Mouse (Mus musculus) midbrain, embryonic 13.5 days (tissue): ENCODE data around the gene Hk1. TPM values are rescaled to one million over a fixed set of nuclear protein-coding genes. Genes with fewer than 3 reads are reported as not detected.

ENCODE experiments used
- ATAC-seq: fragments of 200-750 bp; cut with Nextera tagmentation; 2 replicates; pipeline ENCODE4 v1.8.0; 2017; ENCODE audit warnings: mild to moderate bottlenecking, moderate TSS enrichment, moderate library complexity
- H3K27ac ChIP-seq: fragments of 300-500 bp; sonication (generic); 2 replicates; pipeline ENCODE4 v1.5.1; 2015; ENCODE audit warnings: inconsistent platforms, mild to moderate bottlenecking, moderate library complexity
- H3K27me3 ChIP-seq: fragments of 300-500 bp; sonication (generic); 2 replicates; pipeline ENCODE4 v1.6.1; 2015; ENCODE audit warnings: mild to moderate bottlenecking, inconsistent platforms
- H3K36me3 ChIP-seq: fragments of 300-500 bp; sonication (generic); 2 replicates; pipeline ENCODE4 v1.6.1; 2015; ENCODE audit warnings: mild to moderate bottlenecking, inconsistent platforms
- H3K4me1 ChIP-seq: fragments of 300-500 bp; sonication (generic); replicated peaks from 2 replicates; pipeline ENCODE4 v1.6.1; 2015; ENCODE audit warnings: inconsistent platforms
- H3K4me2 ChIP-seq: fragments of 300-500 bp; sonication (generic); replicated peaks from 2 replicates; pipeline ENCODE4 v1.6.1; 2015; ENCODE audit warnings: moderate library complexity, mild to moderate bottlenecking, inconsistent platforms
- H3K4me3 ChIP-seq: fragments of 300-500 bp; sonication (generic); replicated peaks from 2 replicates; pipeline ENCODE4 v1.5.1; 2015; ENCODE audit warnings: mild to moderate bottlenecking, inconsistent platforms
- H3K9ac ChIP-seq: fragments of 300-500 bp; sonication (generic); replicated peaks from 2 replicates; pipeline ENCODE4 v1.6.1; 2015; ENCODE audit warnings: mild to moderate bottlenecking, inconsistent platforms
- H3K9me3 ChIP-seq: fragments of 300-500 bp; sonication (generic); 2 replicates; pipeline ENCODE4 v1.6.1; 2016; ENCODE audit warnings: mild to moderate bottlenecking, inconsistent platforms
- WGBS: fragments of 180-500 bp; shearing (Covaris S2); methylation state at CpG from one replicate; pipeline ENCODE4 v1.1.7; 2015; 5-methylcytosine and 5-hydroxymethylcytosine counted together
- polyA plus RNA-seq: library from polyadenylated mRNA; unstranded; fragments of >200 nt; fragmentation: Nextera tagmentation; extraction: Ambion mirVana; gene quantifications from 2 replicates; pipeline ENCODE4 v1.2.1, GENCODE M21; 2015

The Hk1 gene
- polyA plus RNA-seq, 1 experiment from 2014 or later: 72.9 TPM

- peak; percentile 78 for ATAC-seq
- WGBS: 3% methylated on average over 45 of the region's 45 CpGs
These were observed 40.3 kb downstream of the Hk1 start for GRCm38 (mm10) chr10:62339211-62340094.

DNA sequence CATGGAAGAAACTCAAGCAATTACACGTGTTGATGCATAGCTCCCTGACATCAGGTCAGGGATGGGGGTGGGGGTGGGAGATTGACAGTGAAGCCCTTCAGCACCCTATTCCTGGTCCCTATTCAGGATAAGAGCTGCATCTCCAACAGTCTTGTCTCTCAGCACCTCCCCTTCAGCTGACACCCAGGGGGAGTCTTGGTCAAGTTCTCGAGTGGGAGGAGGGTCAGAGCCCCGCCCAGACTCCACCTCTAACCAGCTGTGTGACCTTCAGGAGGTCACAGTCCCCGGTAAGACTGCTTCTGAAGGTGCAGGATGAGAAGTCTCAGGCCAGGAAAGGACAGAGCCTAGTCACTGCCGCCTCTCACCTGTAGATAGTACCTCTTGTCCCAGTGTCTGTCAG lies 41.1 kb downstream of the Hk1 start:
- no peak overlapping the region for H3K27ac ChIP-seq
- ATAC-seq: no peak
- H3K27me3 ChIP-seq: peaks cover 6% of the 10 kb centered on the region; the same call in 1 of the 2 replicates

More at GRCm38 (mm10) chr10:62339211-62340094, 40.3 kb downstream of the Hk1 start:
- H3K4me3 ChIP-seq: peak overlapping the region; percentile 74
- H3K36me3 ChIP-seq: no peaks in the 10 kb centered on the region
- peaks cover 50% of the 10 kb centered on the region for H3K4me1 ChIP-seq
- peaks cover 6% of the 10 kb centered on the region; the same call in 1 of the 2 replicates for H3K27me3 ChIP-seq
- peak overlapping the region; percentile 79 for H3K9ac ChIP-seq
- H3K27ac ChIP-seq: peak overlapping the region; percentile 82
- peak overlapping the region; percentile 71 for H3K4me2 ChIP-seq
- no peaks in the 10 kb centered on the region for H3K9me3 ChIP-seq

DNA sequence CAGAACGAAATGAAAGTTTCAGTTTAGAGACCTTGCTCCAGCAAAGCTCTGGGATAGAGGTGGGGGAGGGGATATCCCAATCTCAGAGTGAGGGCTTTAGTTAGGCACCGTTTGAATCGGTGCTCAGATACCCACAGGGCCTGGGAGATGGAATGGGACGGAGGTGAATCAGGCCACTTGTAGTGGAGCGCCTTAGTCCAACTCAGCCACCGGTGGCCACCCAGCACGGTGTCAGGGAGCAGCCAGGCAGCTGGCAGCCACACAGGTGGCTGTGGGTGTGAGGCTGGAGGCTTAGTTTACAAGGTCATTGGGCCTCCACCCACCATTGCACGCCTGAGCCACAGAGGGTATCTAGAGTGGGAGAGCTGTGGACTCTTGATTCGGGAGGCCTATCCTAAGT lies 41.5 kb downstream of the Hk1 start:
- Histone ChIP-seq H3K27ac (no peak overlapping the region), H3K9ac (peak overlapping the region; percentile 79; the same call in 1 of the 2 replicates), H3K4me1 (peaks cover 50% of the 10 kb centered on the region), H3K9me3 (no peaks in the 10 kb centered on the region), H3K36me3 (no peaks in the 10 kb centered on the region), H3K4me3 (peak overlapping the region; percentile 74), H3K27me3 (peaks cover 6% of the 10 kb centered on the region; the same call in 1 of the 2 replicates), H3K4me2 (peak overlapping the region; percentile 71)
- 30% methylated on average over 9 of the region's 9 CpGs for WGBS
- ATAC-seq: no peak

More for the DNA sequence above, 41.1 kb downstream of the Hk1 start:
- Histone ChIP-seq H3K4me3 (peak overlapping the region; percentile 74), H3K4me1 (peaks cover 50% of the 10 kb centered on the region), H3K36me3 (no peaks in the 10 kb centered on the region), H3K9me3 (no peaks in the 10 kb centered on the region), H3K4me2 (peak overlapping the region; percentile 71), H3K9ac (peak overlapping the region; percentile 79)
- WGBS: 28% methylated on average over 5 of the region's 5 CpGs

DNA sequence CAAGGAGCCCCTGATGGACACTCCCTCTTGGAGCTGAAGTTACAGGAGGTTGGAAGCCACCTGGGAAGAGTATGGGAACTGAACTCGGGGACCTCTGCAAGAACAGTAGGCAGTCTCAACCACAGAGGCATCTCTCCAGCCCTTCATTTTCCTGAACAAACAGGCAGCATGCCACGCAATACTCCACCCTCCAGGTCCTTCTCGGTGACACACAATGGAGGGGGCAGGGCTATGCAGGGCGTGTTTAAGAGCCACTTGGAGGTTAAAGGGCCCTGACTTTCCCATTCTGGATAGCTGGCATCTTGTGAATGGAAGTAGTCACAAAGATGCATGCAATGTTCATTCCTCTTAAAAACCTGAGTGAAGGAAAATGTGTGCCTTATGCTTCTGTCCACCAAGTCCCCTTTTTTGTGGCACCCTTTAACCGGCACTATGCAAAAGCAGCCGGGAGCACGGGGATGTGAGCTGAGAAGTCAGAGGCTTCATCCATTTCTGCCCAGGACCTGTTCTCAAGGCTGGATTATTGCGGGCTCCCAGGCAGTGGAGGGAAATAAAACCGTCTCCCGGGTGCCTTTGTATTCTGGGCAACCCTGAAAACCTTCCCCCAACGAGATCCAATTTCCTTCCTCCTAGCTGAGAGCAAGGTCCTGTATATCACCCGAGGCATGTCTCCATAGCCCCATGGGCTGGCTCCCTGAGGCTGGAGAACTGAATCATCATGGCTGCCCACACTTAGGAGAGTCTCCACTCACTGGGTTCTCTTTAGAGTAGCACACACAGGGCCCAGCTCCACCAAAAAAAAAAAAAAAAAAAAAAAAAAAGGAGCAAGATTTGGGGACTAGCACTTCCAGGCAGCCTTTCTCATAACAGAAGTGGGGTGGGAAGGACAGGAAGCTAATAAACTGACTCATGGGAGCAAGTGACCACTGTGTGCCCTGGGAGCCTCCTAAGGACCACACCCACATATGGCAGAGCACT lies 42.8 kb downstream of the Hk1 start:
- WGBS: 26% methylated on average over 12 of the region's 12 CpGs
- no peaks in the 10 kb centered on the region for H3K9me3 ChIP-seq
- no peak overlapping the region for H3K27ac ChIP-seq
- no peak overlapping the region for H3K4me2 ChIP-seq
- H3K36me3 ChIP-seq: no peaks in the 10 kb centered on the region
- H3K9ac ChIP-seq: no peak overlapping the region; the same call in 1 of the 2 replicates
- ATAC-seq: no peak
- H3K4me1 ChIP-seq: peaks cover 55% of the 10 kb centered on the region
- H3K27me3 ChIP-seq: peaks cover 6% of the 10 kb centered on the region; the same call in 1 of the 2 replicates
- no peak overlapping the region for H3K4me3 ChIP-seq

DNA sequence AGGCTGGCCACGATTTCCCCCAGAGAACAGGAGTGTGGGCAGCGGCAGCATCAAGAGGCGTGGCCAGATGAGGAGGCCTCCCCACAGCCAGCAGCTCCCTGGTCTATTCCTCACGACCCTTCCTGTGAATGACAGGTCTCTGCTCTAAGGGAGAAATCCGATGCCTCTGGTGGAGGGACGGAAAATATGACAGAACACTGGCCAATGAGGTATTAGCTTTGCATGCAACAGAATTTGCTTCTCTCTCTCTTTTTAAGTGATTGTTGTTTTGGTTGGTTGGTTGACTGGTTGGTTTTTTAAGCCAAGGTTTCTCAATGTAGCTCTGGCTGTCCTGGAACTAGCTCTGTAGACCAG lies 44.3 kb downstream of the Hk1 start:
- Histone ChIP-seq H3K9ac (0 out of 2 replicates have a peak overlapping the region, but pooled peaks have one; percentile 19), H3K4me3 (no peak overlapping the region), H3K27me3 (peaks cover 6% of the 10 kb centered on the region; the same call in 1 of the 2 replicates), H3K36me3 (no peaks in the 10 kb centered on the region), H3K9me3 (no peaks in the 10 kb centered on the region), H3K4me2 (no peak overlapping the region), H3K27ac (no peak overlapping the region), H3K4me1 (peaks cover 45% of the 10 kb centered on the region)
- WGBS: 11% methylated on average over 6 of the region's 6 CpGs
- ATAC-seq: no peak

- peaks cover 45% of the 10 kb centered on the region for H3K4me1 ChIP-seq
- no peaks in the 10 kb centered on the region for H3K36me3 ChIP-seq
- peaks cover 6% of the 10 kb centered on the region; the same call in 1 of the 2 replicates for H3K27me3 ChIP-seq
- no peak overlapping the region for H3K27ac ChIP-seq
- no peaks in the 10 kb centered on the region for H3K9me3 ChIP-seq
- WGBS: 38% methylated on average over 20 of the region's 20 CpGs
- no peak for ATAC-seq
- H3K9ac ChIP-seq: peak overlapping the region; percentile 5; the same call in 1 of the 2 replicates
- no peak overlapping the region for H3K4me2 ChIP-seq
- H3K4me3 ChIP-seq: no peak overlapping the region
These were observed 44.9 kb downstream of the Hk1 start for GRCm38 (mm10) chr10:62334686-62335422.

- peaks cover 6% of the 10 kb centered on the region; the same call in 1 of the 2 replicates for H3K27me3 ChIP-seq
- H3K4me3 ChIP-seq: no peak overlapping the region
- ATAC-seq: no peak
- no peak overlapping the region for H3K9ac ChIP-seq
- no peak overlapping the region for H3K4me2 ChIP-seq
- no peaks in the 10 kb centered on the region for H3K9me3 ChIP-seq
- H3K27ac ChIP-seq: no peak overlapping the region
- WGBS: 71% methylated on average over 14 of the region's 14 CpGs
- H3K4me1 ChIP-seq: peaks cover 31% of the 10 kb centered on the region
- no peaks in the 10 kb centered on the region for H3K36me3 ChIP-seq
These were observed 46.4 kb downstream of the Hk1 start for GRCm38 (mm10) chr10:62333269-62333668.

GRCm38 (mm10) chr10:62332514-62332913 lies 47.2 kb downstream of the Hk1 start:
- 65% methylated on average over 7 of the region's 7 CpGs for WGBS
- H3K27ac ChIP-seq: no peak overlapping the region

GRCm38 (mm10) chr10:62331771-62332170 lies 47.9 kb downstream of the Hk1 start:
- H3K9ac ChIP-seq: no peak overlapping the region
- H3K36me3 ChIP-seq: no peaks in the 10 kb centered on the region
- no peaks in the 10 kb centered on the region for H3K9me3 ChIP-seq
- WGBS: 81% methylated on average over 12 of the region's 12 CpGs
- no peak overlapping the region for H3K4me3 ChIP-seq
- no peak for ATAC-seq
- no peak overlapping the region for H3K4me2 ChIP-seq
- no peak overlapping the region for H3K27ac ChIP-seq
- H3K27me3 ChIP-seq: peaks cover 6% of the 10 kb centered on the region; the same call in 1 of the 2 replicates
- H3K4me1 ChIP-seq: peaks cover 32% of the 10 kb centered on the region

More at GRCm38 (mm10) chr10:62332514-62332913, 47.2 kb downstream of the Hk1 start:
- Histone ChIP-seq H3K4me1 (peaks cover 32% of the 10 kb centered on the region), H3K36me3 (no peaks in the 10 kb centered on the region), H3K4me2 (no peak overlapping the region), H3K9ac (no peak overlapping the region; the same call in 1 of the 2 replicates), H3K27me3 (peaks cover 6% of the 10 kb centered on the region; the same call in 1 of the 2 replicates), H3K4me3 (no peak overlapping the region), H3K9me3 (no peaks in the 10 kb centered on the region)
- ATAC-seq: no peak

DNA sequence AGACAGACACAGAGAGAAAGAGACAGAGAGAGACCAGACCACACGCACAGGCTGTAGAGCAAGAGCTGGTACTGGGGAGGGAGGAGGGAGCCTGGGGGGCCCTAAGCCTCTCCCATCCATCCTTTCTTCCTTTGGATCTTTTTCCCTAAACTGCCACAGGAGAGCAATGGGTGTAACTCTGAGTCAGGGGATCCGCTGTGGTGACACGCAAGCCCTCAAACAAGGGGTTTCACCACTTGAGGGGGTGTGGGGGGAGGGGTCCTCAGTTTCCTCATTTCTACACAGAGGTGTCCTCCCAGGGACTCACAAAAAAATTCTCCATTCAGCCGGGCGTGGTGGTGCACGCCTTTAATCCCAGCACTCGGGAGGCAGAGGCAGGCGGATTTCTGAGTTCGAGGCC lies 48.4 kb downstream of the Hk1 start:
- peaks cover 28% of the 10 kb centered on the region for H3K4me1 ChIP-seq
- no peak overlapping the region for H3K27ac ChIP-seq
- H3K4me2 ChIP-seq: no peak overlapping the region
- H3K36me3 ChIP-seq: no peaks in the 10 kb centered on the region
- WGBS: 94% methylated on average over 9 of the region's 9 CpGs
- ATAC-seq: no peak
- H3K27me3 ChIP-seq: peaks cover 6% of the 10 kb centered on the region; the same call in 1 of the 2 replicates
- no peaks in the 10 kb centered on the region for H3K9me3 ChIP-seq
- no peak overlapping the region for H3K4me3 ChIP-seq
- no peak overlapping the region for H3K9ac ChIP-seq

DNA sequence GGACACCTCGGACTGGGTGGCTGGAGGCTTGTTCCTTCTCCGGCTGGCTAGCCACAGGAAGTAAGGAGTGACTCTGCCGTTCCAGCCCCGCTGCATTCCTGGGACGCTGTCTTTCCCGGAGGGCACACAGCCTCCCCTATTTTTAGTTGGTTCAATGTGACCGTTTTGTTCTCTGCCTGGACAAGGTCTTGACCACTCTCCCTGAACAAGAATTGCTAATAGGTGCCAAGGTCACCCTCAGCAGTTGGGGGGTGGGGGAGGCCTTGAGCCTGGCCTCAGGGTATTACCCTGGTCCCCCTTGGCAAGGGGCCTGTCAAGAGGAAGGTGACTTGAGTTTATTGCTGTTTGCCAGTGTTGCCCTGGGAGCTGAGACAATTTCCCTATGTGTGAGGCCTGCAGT lies 49.9 kb downstream of the Hk1 start:
- no peak overlapping the region for H3K9ac ChIP-seq
- no peaks in the 10 kb centered on the region for H3K36me3 ChIP-seq
- H3K4me3 ChIP-seq: no peak overlapping the region
- no peak for ATAC-seq
- H3K4me2 ChIP-seq: no peak overlapping the region
- H3K27me3 ChIP-seq: no peaks in the 10 kb centered on the region
- H3K9me3 ChIP-seq: no peaks in the 10 kb centered on the region
- H3K27ac ChIP-seq: no peak overlapping the region
- peaks cover 19% of the 10 kb centered on the region for H3K4me1 ChIP-seq
- 76% methylated on average over 7 of the region's 7 CpGs for WGBS
